Mouse (Mus musculus): ENCODE data around the gene Fam222b.
"Not testable (repeated sequence)": the region's sequence is repeated elsewhere in the genome, so short reads cannot be mapped to it uniquely, and the experiment has no call there.

The Fam222b gene

GRCm38 (mm10) chr11:78180081-78180761 lies 85.8 kb downstream of the Fam222b start:
- DNase-seq (ENCODE audit: low spot score in 2 of 2) = no peak

- DNase-seq (ENCODE audit: low spot score in 2 of 2) = no peak
These were observed 87.4 kb downstream of the Fam222b start for GRCm38 (mm10) chr11:78181830-78182357.

GRCm38 (mm10) chr11:78182450-78182849 lies 88.0 kb downstream of the Fam222b start:
- no peak for DNase-seq (ENCODE audit: low spot score in 2 of 2)

GRCm38 (mm10) chr11:78182961-78183844 lies 88.7 kb downstream of the Fam222b start, which contains the start of gene Rpl23a:
Gene Rpl23a (minus strand): TSS chr11:78183584.
- peak; percentile 88 to 93 for DNase-seq (ENCODE audit: low spot score in 2 of 2)

- DNase-seq (ENCODE audit: low spot score in 2 of 2) = no peak
These were observed 89.5 kb downstream of the Fam222b start for GRCm38 (mm10) chr11:78183884-78184514.

- DNase-seq (ENCODE audit: low spot score in 2 of 2) = not testable (repeated sequence)
These were observed 90.2 kb downstream of the Fam222b start for GRCm38 (mm10) chr11:78184702-78185101.

- peak; percentile 57 to 62 for DNase-seq (ENCODE audit: low spot score in 2 of 2)
These were observed 94.1 kb downstream of the Fam222b start, which contains the start of gene Rab34 for GRCm38 (mm10) chr11:78188331-78189233. Gene Rab34 (plus strand): TSS chr11:78188430.

GRCm38 (mm10) chr11:78189234-78190040 lies 95.0 kb downstream of the Fam222b start:
- DNase-seq (ENCODE audit: low spot score in 2 of 2) = peak; percentile 70 to 72

- DNase-seq (ENCODE audit: low spot score in 2 of 2) = no peak
These were observed 95.6 kb downstream of the Fam222b start for GRCm38 (mm10) chr11:78190041-78190440.

GRCm38 (mm10) chr11:78193113-78193512 lies 98.7 kb downstream of the Fam222b start, which contains the start of gene Proca1:
Gene Proca1 (plus strand): TSS chr11:78193392.
- DNase-seq (ENCODE audit: low spot score in 2 of 2) = no peak

GRCm38 (mm10) chr11:78194411-78195100 lies 100.1 kb downstream of the Fam222b start:
- DNase-seq (ENCODE audit: low spot score in 2 of 2) = no peak

- DNase-seq (ENCODE audit: low spot score in 2 of 2) = no peak
These were observed 100.8 kb downstream of the Fam222b start for GRCm38 (mm10) chr11:78195101-78195863.

- DNase-seq (ENCODE audit: low spot score in 2 of 2) = no peak
These were observed 107.9 kb downstream of the Fam222b start for GRCm38 (mm10) chr11:78202372-78202771.

GRCm38 (mm10) chr11:78204287-78204686 lies 109.8 kb downstream of the Fam222b start:
- no peak for DNase-seq (ENCODE audit: low spot score in 2 of 2)

GRCm38 (mm10) chr11:78205361-78206206 lies 111.1 kb downstream of the Fam222b start:
- DNase-seq (ENCODE audit: low spot score in 2 of 2) = no peak

Data from right cerebral cortex, adult 2 months (tissue).